ENCODE assay signal across 7 mouse cellular contexts in genomic region chr5:31494513-31495297, GRCm38 (mm10). TPM values are rescaled to one million over a fixed set of nuclear protein-coding genes. Genes with fewer than 3 reads are reported as not detected.
DNase-seq lines count a peak whose midpoint lies in the region; ATAC-seq lines count a peak whose summit lies in the region.

Gene Gpn1, plus strand, starts transcription at chr5:31494741.

- H3K4me1 ChIP-seq in intestine, embryonic 15.5 days (replicated peaks), result peaks cover 5% of the 10 kb centered on the region; the same call in 1 of the 2 replicates
- H3K4me1 ChIP-seq in midbrain, embryonic 10.5 days, result peaks cover 18% of the 10 kb centered on the region

- under 1% methylated on average over 49 of the region's 49 CpGs for WGBS in intestine, embryonic 15.5 days
- WGBS in midbrain, embryonic 10.5 days, result under 1% methylated on average over 49 of the region's 49 CpGs

- DNase-seq in adrenal gland, adult 2 months, result peak; percentile 93
- peak; percentile 79 for DNase-seq in embryo, embryonic 11.5 days (ENCODE audit: low read depth, low spot score)
- DNase-seq in gastrocnemius, postnatal 36 days, result peak; percentile 73 to 86
- peak; percentile 91 to 96 for DNase-seq in left cerebral cortex, postnatal 25 days (ENCODE audit: low spot score in 2 of 2)
- peak; percentile 92 for DNase-seq in midbrain, embryonic 10.5 days (ENCODE audit: low spot score)
- DNase-seq in right cerebral cortex, postnatal 4 days, result peak; percentile 86

- intact Hi-C loops in gastrocnemius, postnatal 36 days (cut with DNase I), result no loop called here
- intact Hi-C loops in left cerebral cortex, postnatal 25 days (cut with DNase I), result no loop called here

- peaks cover 15% of the 10 kb centered on the region for H3K36me3 ChIP-seq in intestine, embryonic 15.5 days
- peaks cover 39% of the 10 kb centered on the region for H3K36me3 ChIP-seq in midbrain, embryonic 10.5 days

- H3K4me3 ChIP-seq in intestine, embryonic 15.5 days (replicated peaks), result peak within 1 kb of the TSS; percentile 62
- peak within 1 kb of the TSS; percentile 94 for H3K4me3 ChIP-seq in midbrain, embryonic 10.5 days

- no peaks in the 10 kb centered on the region for H3K27me3 ChIP-seq in intestine, embryonic 15.5 days (replicated peaks)
- no peaks in the 10 kb centered on the region for H3K27me3 ChIP-seq in midbrain, embryonic 10.5 days (ENCODE audit: low read depth, poor library complexity, severe bottlenecking)

- no peak within 1 kb of the TSS for H3K27ac ChIP-seq in intestine, embryonic 15.5 days
- H3K27ac ChIP-seq in midbrain, embryonic 10.5 days (replicated peaks), result peak within 1 kb of the TSS; percentile 85

- peak within 1 kb of the TSS; percentile 67 for H3K9ac ChIP-seq in intestine, embryonic 15.5 days

- peak; percentile 100 for ATAC-seq in intestine, embryonic 15.5 days

- H3K4me2 ChIP-seq in intestine, embryonic 15.5 days (replicated peaks), result peak within 1 kb of the TSS; percentile 75

- H3K9me3 ChIP-seq in intestine, embryonic 15.5 days, result no peaks in the 10 kb centered on the region
- no peaks in the 10 kb centered on the region for H3K9me3 ChIP-seq in midbrain, embryonic 10.5 days (replicated peaks)

RNA-seq across cellular contexts. Expression of gene Gpn1, which starts in this region (rescaled TPM):
- 10 to 100 TPM; 28.6 to 36.3 TPM for total RNA-seq in adrenal gland, adult 2 months (2021)
- polyA plus RNA-seq in adrenal gland, adult 2 months (2012; rRNA removed), result 38.4 and 48.8 TPM in 2 replicates
- 10 to 100 TPM; 14.9 to 17.5 TPM for total RNA-seq in gastrocnemius, postnatal 36 days (2021)
- polyA plus RNA-seq in intestine, embryonic 15.5 days (2015; fragmentation: Nextera tagmentation; extraction: Ambion mirVana), result 47.9 and 54.5 TPM in 2 replicates
- total RNA-seq in left cerebral cortex, postnatal 25 days (2021), result 10 to 100 TPM; 27.6 to 30.0 TPM
- polyA plus RNA-seq in midbrain, embryonic 10.5 days (2016; fragmentation: Nextera tagmentation; extraction: Ambion mirVana), result 94.8 and 97.2 TPM in 2 replicates
